Mouse (Mus musculus): ENCODE data around the gene Kirrel3. TPM values are rescaled to one million over a fixed set of nuclear protein-coding genes. Genes with fewer than 3 reads are reported as not detected.
A peak's percentile ranks its signal among the peaks of the same experiment; 100 is the strongest.

Kirrel3 gene
- total RNA-seq, 2 experiments from 2014 or later = 0.61 to 0.77 TPM

GRCm38 (mm10) chr9:35059881-35060280 is 574.2 kb downstream of the Kirrel3 start:
- no peak for DNase-seq
- Histone ChIP-seq H3K4me3 (no peak overlapping the region), H3K27ac (peak overlapping the region; percentile 65; the same call in 1 of the 2 replicates)
- intact Hi-C loops (cut with DNase I) = no loop called here
- no peak for TF ChIP-seq CTCF (IDR thresholded peaks at IDR 0.05)

- DNase-seq = no peak
- intact Hi-C loops (cut with DNase I) = no loop called here
- Histone ChIP-seq H3K4me3 (no peak overlapping the region), H3K27ac (peak overlapping the region; percentile 46; the same call in 1 of the 2 replicates)
- no peak for TF ChIP-seq CTCF (IDR thresholded peaks at IDR 0.05)
Measured at GRCm38 (mm10) chr9:35061446-35061845, 575.8 kb downstream of the Kirrel3 start.
